Mouse (Mus musculus) Patski (cell line): ENCODE measurements around the gene Gas7. TPM values are rescaled to one million over a fixed set of nuclear protein-coding genes. Genes with fewer than 3 reads are reported as not detected.

Experiments
- ATAC-seq: fragments of 100-300 bp; one replicate; pipeline ENCODE4 v1.8.0; 2021
- CTCF ChIA-PET: fragments of 350-600 bp; sonication (Branson Sonifier 250); formaldehyde crosslinking; loops from one replicate; lab custom pipeline; 2022; ENCODE audit warnings: inconsistent platforms; lab: Charles Lee
- POLR2A ChIA-PET: fragments of 350-600 bp; sonication (Branson Sonifier 250); formaldehyde crosslinking; loops from one replicate; lab custom pipeline; 2022; ENCODE audit warnings: antibody characterized with exemption, inconsistent platforms; lab: Charles Lee
- DNase-seq: peaks from one replicate; pipeline ENCODE4 v3.0.0-alpha.2; 2011; ENCODE audit warnings: low read depth, low spot score
- H3K27me3 ChIP-seq: fragments of 371-371 bp; one replicate; pipeline ENCODE4 v1.5.1; 2021
- CTCF ChIP-seq: fragments of 100-300 bp; IDR thresholded peaks from one replicate; pipeline ENCODE4 v1.5.1; 2021
- in situ Hi-C: fragments of 300-500 bp; cut with MboI; formaldehyde crosslinking; loops from 3 replicates; pipeline ENCODE4 v1.11.1; 2018; ENCODE audit warnings: low pct_unique_long_range_greater_than_20kb, mixed read lengths
- polyA plus RNA-seq: library from polyadenylated mRNA; unstranded; gene quantifications from one replicate; pipeline ENCODE4 v1.2.3, GENCODE M21; 2021

The Gas7 gene
- 0.41 TPM for polyA plus RNA-seq

- no peak for TF ChIP-seq CTCF
- ChIA-PET POLR2A (no interaction called here), CTCF (no interaction called here)
- DNase-seq (no peak), ATAC-seq (peak; percentile 31)
- peaks cover 48% of the 10 kb centered on the region for H3K27me3 ChIP-seq
- in situ Hi-C loops, result no loop called here
Measured at GRCm38 (mm10) chr11:67454874-67455526, at the start of gene Gas7. TSS of gene Gas7 (plus strand) at chr11:67455437.

GRCm38 (mm10) chr11:67414346-67414940 lies 40.8 kb upstream of the Gas7 start:
- no peak for DNase-seq

GRCm38 (mm10) chr11:67423575-67423974 lies 31.7 kb upstream of the Gas7 start:
- POLR2A ChIA-PET, result no interaction called here
- DNase-seq, result no peak
- peaks cover 4% of the 10 kb centered on the region for H3K27me3 ChIP-seq
- in situ Hi-C loops, result no loop called here
- CTCF ChIA-PET, result no interaction called here
- ATAC-seq, result no peak
- TF ChIP-seq CTCF, result no peak

More at GRCm38 (mm10) chr11:67414346-67414940, 40.8 kb upstream of the Gas7 start:
- peaks cover 27% of the 10 kb centered on the region for H3K27me3 ChIP-seq
- ChIA-PET POLR2A (no interaction called here), CTCF (no interaction called here)
- TF ChIP-seq CTCF, result no peak
- in situ Hi-C loops, result no loop called here
- no peak for ATAC-seq

GRCm38 (mm10) chr11:67428196-67428595 lies 27.0 kb upstream of the Gas7 start:
- CTCF ChIA-PET, result interaction anchor here (1.0 to 1.3 kb wide), 4 partner anchors 12 to 222 kb away, joined by 3 read pairs; no protein-coding TSS in a partner anchor

GRCm38 (mm10) chr11:67429836-67430235 lies 25.4 kb upstream of the Gas7 start:
- no peak for ATAC-seq
- ChIA-PET CTCF (no interaction called here), POLR2A (no interaction called here)
- H3K27me3 ChIP-seq, result peaks cover 15% of the 10 kb centered on the region
- in situ Hi-C loops, result no loop called here
- no peak for TF ChIP-seq CTCF
- DNase-seq, result no peak

More at GRCm38 (mm10) chr11:67428196-67428595, 27.0 kb upstream of the Gas7 start:
- in situ Hi-C loops, result no loop called here
- TF ChIP-seq CTCF, result peak; percentile 52
- DNase-seq, result no peak
- ATAC-seq, result no peak
- H3K27me3 ChIP-seq, result peaks cover 10% of the 10 kb centered on the region
- POLR2A ChIA-PET, result no interaction called here

- POLR2A ChIA-PET, result no interaction called here
- peaks cover 16% of the 10 kb centered on the region for H3K27me3 ChIP-seq
- no peak for DNase-seq
- no peak for ATAC-seq
- TF ChIP-seq CTCF, result no peak
- in situ Hi-C loops, result no loop called here
- CTCF ChIA-PET, result no interaction called here
Measured at GRCm38 (mm10) chr11:67431116-67431645, 24.1 kb upstream of the Gas7 start.

GRCm38 (mm10) chr11:67431864-67432263 lies 23.4 kb upstream of the Gas7 start:
- DNase-seq, result no peak
- peaks cover 15% of the 10 kb centered on the region for H3K27me3 ChIP-seq
- CTCF ChIA-PET, result no interaction called here
- POLR2A ChIA-PET, result no interaction called here
- no peak for ATAC-seq
- in situ Hi-C loops, result no loop called here
- TF ChIP-seq CTCF, result peak; percentile 43

GRCm38 (mm10) chr11:67433763-67434162 lies 21.5 kb upstream of the Gas7 start:
- CTCF ChIA-PET, result no interaction called here
- ATAC-seq, result no peak
- no peak for DNase-seq
- in situ Hi-C loops, result no loop called here
- peaks cover 15% of the 10 kb centered on the region for H3K27me3 ChIP-seq
- POLR2A ChIA-PET, result interaction anchor here (0.6 kb wide), 1 partner anchor 1132 kb away, joined by 3 read pairs; no protein-coding TSS in a partner anchor
- no peak for TF ChIP-seq CTCF

- DNase-seq, result no peak
- ChIA-PET CTCF (no interaction called here), POLR2A (no interaction called here)
- H3K27me3 ChIP-seq, result peaks cover 12% of the 10 kb centered on the region
- in situ Hi-C loops, result no loop called here
- TF ChIP-seq CTCF, result no peak
- no peak for ATAC-seq
Measured at GRCm38 (mm10) chr11:67438746-67439145, 16.5 kb upstream of the Gas7 start.

GRCm38 (mm10) chr11:67445058-67445825 lies 10.0 kb upstream of the Gas7 start:
- ATAC-seq (no peak), DNase-seq (no peak)
- peaks cover 42% of the 10 kb centered on the region for H3K27me3 ChIP-seq
- ChIA-PET CTCF (no interaction called here), POLR2A (no interaction called here)
- in situ Hi-C loops, result no loop called here
- no peak for TF ChIP-seq CTCF
